Mouse (Mus musculus) heart, embryonic 11.5 days (tissue): Measurements from ENCODE around the gene Pde4dip. TPM values are rescaled to one million over a fixed set of nuclear protein-coding genes. Genes with fewer than 3 reads are reported as not detected.
A peak's percentile ranks its signal among the peaks of the same experiment; 100 is the strongest.

Experiments used
- ATAC-seq: fragments of 200-750 bp; cut with Nextera tagmentation; replicated peaks from 2 replicates; pipeline ENCODE4 v1.8.0; 2017; ENCODE audit warnings: moderate library complexity; ENCODE audit not compliant: insufficient number of reproducible peaks, low FRiP score, low TSS enrichment
- H3K27ac ChIP-seq: fragments of 300-500 bp; sonication (generic); 2 replicates; pipeline ENCODE4 v1.5.1; 2014; ENCODE audit warnings: mild to moderate bottlenecking, low read depth, low read length
- H3K27me3 ChIP-seq: fragments of 300-500 bp; sonication (generic); 2 replicates; pipeline ENCODE4 v1.6.1; 2014; ENCODE audit warnings: mild to moderate bottlenecking, low read length, mixed read lengths; ENCODE audit not compliant: control insufficient read depth, insufficient read depth
- H3K36me3 ChIP-seq: fragments of 300-500 bp; sonication (generic); 2 replicates; pipeline ENCODE4 v1.6.1; 2014; ENCODE audit warnings: mild to moderate bottlenecking, low read length, moderate library complexity, mixed read lengths; ENCODE audit not compliant: control insufficient read depth, insufficient read depth
- H3K4me1 ChIP-seq: fragments of 300-500 bp; sonication (generic); 2 replicates; pipeline ENCODE4 v1.6.1; 2014; ENCODE audit warnings: low read length; ENCODE audit not compliant: control insufficient read depth, insufficient read depth
- H3K4me2 ChIP-seq: fragments of 300-500 bp; sonication (generic); 2 replicates; pipeline ENCODE4 v1.6.1; 2014; ENCODE audit warnings: mild to moderate bottlenecking, moderate library complexity
- H3K4me3 ChIP-seq: fragments of 300-500 bp; sonication (generic); 2 replicates; pipeline ENCODE4 v1.5.1; 2014; ENCODE audit warnings: low read depth, low read length
- H3K9ac ChIP-seq: fragments of 300-500 bp; sonication (generic); 2 replicates; pipeline ENCODE4 v1.6.1; 2014; ENCODE audit warnings: mild to moderate bottlenecking, low read depth, low read length, moderate library complexity
- H3K9me3 ChIP-seq: fragments of 300-500 bp; sonication (generic); replicated peaks from 2 replicates; pipeline ENCODE4 v1.6.1; 2016; ENCODE audit warnings: low read length; ENCODE audit not compliant: control insufficient read depth
- WGBS: fragments of 180-500 bp; shearing (Covaris S2); extraction: QIAGEN DNeasy Blood & Tissue Kit; methylation state at CpG from one replicate; pipeline ENCODE4 v1.1.7; 2014; ENCODE audit not compliant: insufficient replicate concordance; 5-methylcytosine and 5-hydroxymethylcytosine counted together
- polyA plus RNA-seq: library from polyadenylated mRNA; unstranded; fragments of >200 nt; fragmentation: Nextera tagmentation; extraction: Ambion mirVana; gene quantifications from 2 replicates; pipeline ENCODE4 v1.2.1, GENCODE M21; 2014

Gene Pde4dip
- polyA plus RNA-seq, 1 experiment from 2014 or later: 69.8 TPM

- Histone ChIP-seq H3K36me3 (no peaks in the 10 kb centered on the region), H3K27me3 (no peaks in the 10 kb centered on the region), H3K4me2 (peak overlapping the region; percentile 88), H3K4me1 (peaks cover 11% of the 10 kb centered on the region), H3K9me3 (no peaks in the 10 kb centered on the region), H3K9ac (peak overlapping the region; percentile 63; the same call in 1 of the 2 replicates), H3K4me3 (peak overlapping the region; percentile 64), H3K27ac (peak overlapping the region; percentile 97)
- ATAC-seq: no peak
- 11% methylated on average over 3 of the region's 3 CpGs for WGBS
Observed at GRCm38 (mm10) chr3:97825246-97825645, 63.3 kb downstream of the Pde4dip start.

- H3K27ac ChIP-seq: peak overlapping the region; percentile 97
- H3K27me3 ChIP-seq: no peaks in the 10 kb centered on the region
- peak overlapping the region; percentile 64 for H3K4me3 ChIP-seq
- peaks cover 13% of the 10 kb centered on the region for H3K4me1 ChIP-seq
- H3K9me3 ChIP-seq: no peaks in the 10 kb centered on the region
- WGBS: 3% methylated on average over 4 of the region's 5 CpGs
- peak overlapping the region; percentile 88 for H3K4me2 ChIP-seq
- no peaks in the 10 kb centered on the region for H3K36me3 ChIP-seq
- H3K9ac ChIP-seq: peak overlapping the region; percentile 63; the same call in 1 of the 2 replicates
- 0 out of 2 replicates have a peak, but pooled peaks have one; percentile 4 for ATAC-seq
Observed at GRCm38 (mm10) chr3:97824744-97825143, 63.8 kb downstream of the Pde4dip start.

- ATAC-seq: peak; percentile 66
- Histone ChIP-seq H3K27ac (peak overlapping the region; percentile 97), H3K36me3 (no peaks in the 10 kb centered on the region), H3K9me3 (no peaks in the 10 kb centered on the region), H3K4me2 (peak overlapping the region; percentile 88), H3K4me3 (peak overlapping the region; percentile 64), H3K9ac (peak overlapping the region; percentile 82), H3K27me3 (no peaks in the 10 kb centered on the region), H3K4me1 (peaks cover 17% of the 10 kb centered on the region)
- 3% methylated on average over 29 of the region's 29 CpGs for WGBS
Observed at GRCm38 (mm10) chr3:97824011-97824711, 64.3 kb downstream of the Pde4dip start.

- Histone ChIP-seq H3K4me1 (peaks cover 16% of the 10 kb centered on the region), H3K27ac (peak overlapping the region; percentile 97), H3K9me3 (no peaks in the 10 kb centered on the region), H3K9ac (peak overlapping the region; percentile 82), H3K4me2 (peak overlapping the region; percentile 88), H3K36me3 (no peaks in the 10 kb centered on the region), H3K27me3 (no peaks in the 10 kb centered on the region), H3K4me3 (peak overlapping the region; percentile 64)
- no peak for ATAC-seq
- 24% methylated on average over 6 of the region's 6 CpGs for WGBS
Observed at GRCm38 (mm10) chr3:97823438-97823837, 65.1 kb downstream of the Pde4dip start.

GRCm38 (mm10) chr3:97819050-97819449 lies 69.5 kb downstream of the Pde4dip start:
- H3K27ac ChIP-seq: no peak overlapping the region
- H3K9ac ChIP-seq: no peak overlapping the region
- WGBS: 50% methylated on average over 3 of the region's 3 CpGs
- H3K4me2 ChIP-seq: no peak overlapping the region
- no peak overlapping the region for H3K4me3 ChIP-seq
- no peaks in the 10 kb centered on the region for H3K36me3 ChIP-seq
- no peaks in the 10 kb centered on the region for H3K27me3 ChIP-seq
- H3K4me1 ChIP-seq: peaks cover 6% of the 10 kb centered on the region
- no peaks in the 10 kb centered on the region for H3K9me3 ChIP-seq
- no peak for ATAC-seq

GRCm38 (mm10) chr3:97818383-97818982 lies 70.0 kb downstream of the Pde4dip start:
- Histone ChIP-seq H3K4me3 (no peak overlapping the region), H3K27me3 (no peaks in the 10 kb centered on the region), H3K9me3 (no peaks in the 10 kb centered on the region), H3K27ac (no peak overlapping the region), H3K36me3 (no peaks in the 10 kb centered on the region), H3K9ac (no peak overlapping the region), H3K4me1 (peaks cover 6% of the 10 kb centered on the region), H3K4me2 (no peak overlapping the region)
- WGBS: 82% methylated on average over 1 of the region's 1 CpGs
- no peak for ATAC-seq

- Histone ChIP-seq H3K27ac (peak overlapping the region; percentile 79), H3K9ac (peak overlapping the region; percentile 52; the same call in 1 of the 2 replicates), H3K27me3 (no peaks in the 10 kb centered on the region), H3K4me2 (peak overlapping the region; percentile 52), H3K4me1 (peaks cover 33% of the 10 kb centered on the region), H3K4me3 (no peak overlapping the region; the same call in 1 of the 2 replicates), H3K36me3 (no peaks in the 10 kb centered on the region), H3K9me3 (no peaks in the 10 kb centered on the region)
- 17% methylated on average over 7 of the region's 7 CpGs for WGBS
- ATAC-seq: peak; percentile 63; the same call in 1 of the 2 replicates
Observed at GRCm38 (mm10) chr3:97811651-97812399, 76.7 kb downstream of the Pde4dip start.

GRCm38 (mm10) chr3:97811158-97811557 lies 77.3 kb downstream of the Pde4dip start:
- ATAC-seq: no peak
- H3K27me3 ChIP-seq: no peaks in the 10 kb centered on the region
- WGBS: 15% methylated on average over 6 of the region's 6 CpGs
- H3K36me3 ChIP-seq: no peaks in the 10 kb centered on the region
- peak overlapping the region; percentile 79 for H3K27ac ChIP-seq
- H3K9ac ChIP-seq: peak overlapping the region; percentile 52; the same call in 1 of the 2 replicates
- H3K4me2 ChIP-seq: peak overlapping the region; percentile 52
- peaks cover 34% of the 10 kb centered on the region for H3K4me1 ChIP-seq
- H3K9me3 ChIP-seq: no peaks in the 10 kb centered on the region
- H3K4me3 ChIP-seq: no peak overlapping the region; the same call in 1 of the 2 replicates
